Mouse (Mus musculus): Measurements from ENCODE around the gene Tada2b. TPM values are rescaled to one million over a fixed set of nuclear protein-coding genes. Genes with fewer than 3 reads are reported as not detected.

Gene Tada2b
- polyA plus RNA-seq, 1 experiment from 2014 or later = 1.2 TPM

DNA sequence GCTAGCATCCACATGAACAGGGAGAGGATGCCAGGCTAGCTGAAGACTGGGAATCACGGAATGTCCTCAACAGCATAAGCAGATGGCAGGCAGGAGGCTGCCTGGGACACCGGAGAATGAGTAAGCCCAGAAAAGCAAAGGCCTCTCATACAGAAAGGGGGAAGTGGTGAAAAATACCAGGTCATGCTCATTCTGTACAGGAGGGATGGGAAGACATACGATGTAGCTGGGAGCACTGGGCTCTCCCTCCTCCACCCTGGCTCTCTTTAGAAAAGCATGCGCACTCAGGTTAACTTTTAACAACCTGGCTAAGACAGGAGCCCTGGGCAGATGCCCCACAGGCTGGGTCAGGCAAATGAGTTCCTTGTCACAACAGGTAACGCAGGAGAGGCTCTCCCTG, 57.7 kb downstream of the Tada2b start:
- no peak for TF ChIP-seq EP300 (IDR thresholded peaks at IDR 0.05; ENCODE audit: low read depth)
- TF ChIP-seq CTCF (IDR thresholded peaks at IDR 0.05; ENCODE audit: low read depth) = no peak

DNA sequence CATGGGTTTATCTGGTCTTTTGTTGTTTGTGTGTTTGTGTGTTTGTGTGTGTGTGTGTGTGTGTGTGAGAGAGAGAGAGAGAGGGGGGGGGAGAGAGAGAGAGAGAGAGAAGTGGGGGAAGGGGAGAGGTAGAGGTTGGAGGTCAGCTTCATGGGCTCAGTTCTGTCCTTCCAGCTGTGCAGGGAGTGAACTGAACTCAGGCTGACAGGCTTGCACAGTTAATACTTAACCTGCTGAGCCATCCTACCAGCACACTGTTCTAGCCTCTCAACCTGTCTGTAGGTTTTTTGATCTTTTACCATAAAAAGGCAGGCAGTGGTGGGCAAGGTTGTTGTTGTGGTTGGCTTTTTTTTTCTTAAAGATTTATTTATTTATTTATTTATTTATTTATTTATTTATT, 59.4 kb downstream of the Tada2b start:
- DNase-seq = no peak
- H3K9ac ChIP-seq (replicated peaks) = no peak overlapping the region
- H3K4me3 ChIP-seq (ENCODE audit: low read depth, low read length) = no peak overlapping the region
- H3K36me3 ChIP-seq (replicated peaks; ENCODE audit: insufficient read depth, low read length) = no peaks in the 10 kb centered on the region
- no peaks in the 10 kb centered on the region for H3K9me3 ChIP-seq (ENCODE audit: low read length)
- H3K27ac ChIP-seq (ENCODE audit: low read depth) = no peak overlapping the region
- no peaks in the 10 kb centered on the region for H3K27me3 ChIP-seq (ENCODE audit: insufficient read depth, low read length)
- H3K4me1 ChIP-seq (ENCODE audit: insufficient read depth) = no peaks in the 10 kb centered on the region
- H3K4me2 ChIP-seq (ENCODE audit: low read depth, low read length) = no peak overlapping the region
- TF ChIP-seq CTCF (IDR thresholded peaks at IDR 0.05; ENCODE audit: low read depth) (no peak), EP300 (IDR thresholded peaks at IDR 0.05; ENCODE audit: low read depth) (no peak)
- ATAC-seq = no peak

More for the DNA sequence above, 57.7 kb downstream of the Tada2b start:
- H3K4me1 ChIP-seq (ENCODE audit: insufficient read depth) = no peaks in the 10 kb centered on the region
- H3K27ac ChIP-seq (ENCODE audit: low read depth) = no peak overlapping the region
- WGBS (ENCODE audit: insufficient replicate concordance) = 48% methylated on average over 5 of the region's 5 CpGs
- no peaks in the 10 kb centered on the region for H3K27me3 ChIP-seq (ENCODE audit: insufficient read depth, low read length)
- ATAC-seq = no peak
- H3K4me2 ChIP-seq (ENCODE audit: low read depth, low read length) = no peak overlapping the region
- no peak overlapping the region for H3K9ac ChIP-seq (replicated peaks)
- H3K4me3 ChIP-seq (ENCODE audit: low read depth, low read length) = no peak overlapping the region
- DNase-seq = no peak
- H3K36me3 ChIP-seq (replicated peaks; ENCODE audit: insufficient read depth, low read length) = no peaks in the 10 kb centered on the region
- no peaks in the 10 kb centered on the region for H3K9me3 ChIP-seq (ENCODE audit: low read length)

Other genes starting within 250 kb of the Tada2b start
- gene Sorcs2, start 86.1 kb downstream of the Tada2b start, polyA plus RNA-seq (2015; fragmentation: Nextera tagmentation; extraction: Ambion mirVana) = 0.30 and 0.33 TPM in 2 replicates
- 61.2 and 62.1 TPM in 2 replicates for gene Grpel1, start 19.3 kb downstream of the Tada2b start, polyA plus RNA-seq (2015; fragmentation: Nextera tagmentation; extraction: Ambion mirVana)
- 0.06 and 0.13 TPM in 2 replicates for gene Ccdc96, start 303 bp upstream of the Tada2b start, polyA plus RNA-seq (2015; fragmentation: Nextera tagmentation; extraction: Ambion mirVana)
- gene Tbc1d14, start 109.0 kb upstream of the Tada2b start, polyA plus RNA-seq (2015; fragmentation: Nextera tagmentation; extraction: Ambion mirVana) = 5.7 and 6.5 TPM in 2 replicates
- gene D5Ertd579e, start 211.7 kb upstream of the Tada2b start, polyA plus RNA-seq (2015; fragmentation: Nextera tagmentation; extraction: Ambion mirVana) = 15.9 and 18.5 TPM in 2 replicates